Mouse (Mus musculus) CH12.LX (cell line): ENCODE data around the gene Foxg1.

Source experiments
- E2F4 ChIP-seq: IDR thresholded peaks from 2 replicates; pipeline ENCODE4 v1.6.1; 2011; ENCODE audit warnings: low read depth, low read length, improper control_type of control experiment; ENCODE audit not compliant: insufficient replicate concordance
- ETS1 ChIP-seq: conservative IDR thresholded peaks from 2 replicates; pipeline ENCODE4 v1.6.1; 2012; ENCODE audit warnings: low read depth, mild to moderate bottlenecking, inconsistent platforms, low read length, improper control_type of control experiment, moderate library complexity
- HCFC1 ChIP-seq: IDR thresholded peaks from 2 replicates; pipeline ENCODE4 v1.6.1; 2012; ENCODE audit warnings: low read depth, mild to moderate bottlenecking, inconsistent platforms, low read length, improper control_type of control experiment
- KAT2A ChIP-seq: IDR thresholded peaks from 2 replicates; pipeline ENCODE4 v1.6.1; 2012; ENCODE audit warnings: low read length, improper control_type of control experiment, inconsistent platforms; ENCODE audit not compliant: insufficient replicate concordance
- MXI1 ChIP-seq: IDR thresholded peaks from 2 replicates; pipeline ENCODE4 v1.6.1; 2011; ENCODE audit warnings: mild to moderate bottlenecking, low read depth, low read length, improper control_type of control experiment
- NRF1 ChIP-seq: IDR thresholded peaks from 2 replicates; pipeline ENCODE4 v1.6.1; 2014; ENCODE audit warnings: low read depth, mild to moderate bottlenecking, inconsistent platforms, low read length, improper control_type of control experiment, moderate library complexity
- TCF12 ChIP-seq: IDR thresholded peaks from 2 replicates; pipeline ENCODE4 v1.6.1; 2014; ENCODE audit warnings: low read depth, mild to moderate bottlenecking, inconsistent platforms, low read length, improper control_type of control experiment
- USF1 ChIP-seq: IDR thresholded peaks from 2 replicates; pipeline ENCODE4 v1.6.1; 2014; ENCODE audit warnings: low read depth, mild to moderate bottlenecking, inconsistent platforms, low read length, improper control_type of control experiment

GRCm38 (mm10) chr12:49383521-49384133 lies 1.2 kb downstream of the Foxg1 start:
- TF ChIP-seq E2F4 (no peak), KAT2A (no peak), NRF1 (no peak), MXI1 (no peak), TCF12 (no peak), HCFC1 (no peak), USF1 (no peak), ETS1 (no peak)
